Mouse (Mus musculus) kidney, embryonic 14.5 days (tissue): ENCODE data around the gene Nrp1. TPM values are rescaled to one million over a fixed set of nuclear protein-coding genes. Genes with fewer than 3 reads are reported as not detected.

ENCODE experiments used
- ATAC-seq: fragments of 200-750 bp; cut with Nextera tagmentation; 2 replicates; pipeline ENCODE4 v1.8.0; 2017; ENCODE audit warnings: moderate number of reproducible peaks, mild to moderate bottlenecking, moderate TSS enrichment, moderate library complexity; ENCODE audit not compliant: low FRiP score, low TSS enrichment
- H3K27ac ChIP-seq: fragments of 300-500 bp; sonication (generic); 2 replicates; pipeline ENCODE4 v1.5.1; 2014; ENCODE audit warnings: low read depth, mild to moderate bottlenecking, low read length, moderate library complexity, mixed read lengths
- H3K27me3 ChIP-seq: fragments of 300-500 bp; sonication (generic); 2 replicates; pipeline ENCODE4 v1.6.1; 2014; ENCODE audit warnings: mild to moderate bottlenecking, low read length; ENCODE audit not compliant: control insufficient read depth, insufficient read depth
- H3K36me3 ChIP-seq: fragments of 300-500 bp; sonication (generic); 2 replicates; pipeline ENCODE4 v1.6.1; 2014; ENCODE audit warnings: low read length, mixed read lengths; ENCODE audit not compliant: control insufficient read depth, insufficient read depth
- H3K4me1 ChIP-seq: fragments of 300-500 bp; sonication (generic); 2 replicates; pipeline ENCODE4 v1.6.1; 2014; ENCODE audit warnings: low read length, mixed read lengths; ENCODE audit not compliant: control insufficient read depth, insufficient read depth
- H3K4me2 ChIP-seq: fragments of 300-500 bp; sonication (generic); replicated peaks from 2 replicates; pipeline ENCODE4 v1.6.1; 2014; ENCODE audit warnings: low read depth, mild to moderate bottlenecking, low read length
- H3K4me3 ChIP-seq: fragments of 300-500 bp; sonication (generic); 2 replicates; pipeline ENCODE4 v1.5.1; 2014; ENCODE audit warnings: mild to moderate bottlenecking, low read length
- H3K9ac ChIP-seq: fragments of 300-500 bp; sonication (generic); 2 replicates; pipeline ENCODE4 v1.6.1; 2014; ENCODE audit warnings: low read depth, mild to moderate bottlenecking, low read length, moderate library complexity
- H3K9me3 ChIP-seq: fragments of 300-500 bp; sonication (generic); 2 replicates; pipeline ENCODE4 v1.6.1; 2016; ENCODE audit warnings: low read length; ENCODE audit not compliant: control insufficient read depth
- WGBS: fragments of 180-500 bp; shearing (Covaris S2); extraction: QIAGEN DNeasy Blood & Tissue Kit; methylation state at CpG from one replicate; pipeline ENCODE4 v1.1.7; 2014; 5-methylcytosine and 5-hydroxymethylcytosine counted together
- polyA plus RNA-seq: library from polyadenylated mRNA; unstranded; fragments of >200 nt; fragmentation: Nextera tagmentation; extraction: Ambion mirVana; gene quantifications from 2 replicates; pipeline ENCODE4 v1.2.1, GENCODE M21; 2014

The Nrp1 gene
- 77.1 and 113 TPM in 2 replicates for polyA plus RNA-seq

DNA sequence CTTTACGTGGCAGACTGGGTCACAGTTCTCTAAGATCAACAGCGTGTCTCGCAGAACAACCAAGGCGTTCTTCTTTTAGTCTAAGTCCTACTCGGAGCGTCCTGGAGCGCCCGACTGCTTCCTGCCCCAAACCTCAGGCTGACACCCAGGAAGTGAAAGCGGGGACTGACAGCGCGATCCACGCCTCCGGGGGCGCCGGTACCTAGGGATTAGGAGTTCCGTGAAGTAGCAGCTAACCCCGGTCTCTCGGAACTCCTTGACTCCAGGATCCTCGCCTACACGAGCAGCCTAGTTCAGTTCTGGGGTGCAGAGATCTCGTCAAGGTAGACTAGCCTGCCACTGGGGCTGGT, at the start of gene Nrp1:
TSS of gene Nrp1 (plus strand) at position 199 of the 350 bp plus-strand sequence.
- no peaks in the 10 kb centered on the region for H3K36me3 ChIP-seq
- peak within 1 kb of the TSS; percentile 89 for H3K4me3 ChIP-seq
- no peaks in the 10 kb centered on the region for H3K27me3 ChIP-seq
- no peaks in the 10 kb centered on the region for H3K9me3 ChIP-seq
- peak; percentile 2; the same call in 1 of the 2 replicates for ATAC-seq
- H3K4me2 ChIP-seq, result peak within 1 kb of the TSS; percentile 98
- H3K27ac ChIP-seq, result peak within 1 kb of the TSS; percentile 97
- peaks cover 15% of the 10 kb centered on the region for H3K4me1 ChIP-seq
- under 1% methylated on average over 21 of the region's 21 CpGs for WGBS
- peak within 1 kb of the TSS; percentile 97 for H3K9ac ChIP-seq

DNA sequence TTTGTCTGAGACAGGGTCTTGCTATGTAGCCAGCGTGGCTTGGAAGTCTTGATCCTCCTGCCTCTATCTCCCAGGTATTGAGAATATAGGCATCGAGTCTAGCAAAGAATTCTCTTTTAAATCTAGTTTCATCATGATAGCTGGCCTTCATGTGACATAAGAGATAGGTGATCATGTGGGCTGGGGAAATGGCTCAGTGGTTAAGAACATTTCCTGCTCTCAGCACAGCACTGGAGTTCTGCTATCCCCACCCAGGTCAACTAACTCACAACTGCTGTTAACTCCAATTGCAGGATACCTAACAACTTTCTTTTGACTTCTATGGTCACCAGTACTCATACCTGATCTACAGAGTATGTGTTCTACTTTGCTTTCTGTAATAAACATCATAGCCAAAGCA, 37.6 kb upstream of the Nrp1 start:
- H3K27ac ChIP-seq, result no peak overlapping the region
- no peaks in the 10 kb centered on the region for H3K36me3 ChIP-seq
- H3K4me2 ChIP-seq, result no peak overlapping the region
- 93% methylated on average over 2 of the region's 2 CpGs for WGBS
- H3K9ac ChIP-seq, result no peak overlapping the region
- no peaks in the 10 kb centered on the region for H3K9me3 ChIP-seq
- no peak overlapping the region for H3K4me3 ChIP-seq
- no peaks in the 10 kb centered on the region for H3K27me3 ChIP-seq
- no peaks in the 10 kb centered on the region for H3K4me1 ChIP-seq
- ATAC-seq, result no peak

DNA sequence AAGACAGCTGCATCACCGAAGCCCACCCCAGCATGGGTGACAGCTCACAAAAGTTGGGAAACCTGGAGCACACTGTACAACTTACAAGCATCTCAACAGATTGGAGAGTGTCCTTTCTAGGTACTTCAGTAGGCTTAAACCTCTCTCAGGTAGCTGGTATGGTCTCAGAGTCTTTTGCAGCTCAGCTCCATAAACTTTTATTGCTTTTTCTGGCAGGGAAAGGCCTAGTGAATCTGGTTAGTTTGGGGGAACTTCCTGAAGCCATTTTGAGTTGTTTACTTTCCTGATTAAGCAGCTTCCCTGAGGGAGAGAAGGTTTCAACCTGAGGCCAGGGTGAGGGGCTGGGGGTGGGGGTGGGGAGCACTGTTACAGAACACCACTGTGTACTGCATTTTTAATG, 31.1 kb upstream of the Nrp1 start:
- Histone ChIP-seq H3K4me2 (no peak overlapping the region), H3K27me3 (no peaks in the 10 kb centered on the region), H3K27ac (no peak overlapping the region), H3K4me3 (no peak overlapping the region), H3K9me3 (no peaks in the 10 kb centered on the region), H3K9ac (no peak overlapping the region), H3K4me1 (0 out of 2 replicates have a peak, but pooled peaks cover 4% of the 10 kb centered on the region), H3K36me3 (no peaks in the 10 kb centered on the region)
- WGBS, result 78% methylated on average over 1 of the region's 1 CpGs
- ATAC-seq, result peak; percentile 46; the same call in 1 of the 2 replicates

GRCm38 (mm10) chr8:128327922-128328321, 30.5 kb upstream of the Nrp1 start:
- H3K9ac ChIP-seq, result no peak overlapping the region
- 12% methylated on average over 2 of the region's 2 CpGs for WGBS
- H3K4me3 ChIP-seq, result no peak overlapping the region
- H3K27me3 ChIP-seq, result no peaks in the 10 kb centered on the region
- peak; percentile 76; the same call in 1 of the 2 replicates for ATAC-seq
- no peaks in the 10 kb centered on the region for H3K36me3 ChIP-seq
- H3K27ac ChIP-seq, result no peak overlapping the region
- H3K4me2 ChIP-seq, result no peak overlapping the region
- H3K4me1 ChIP-seq, result 0 out of 2 replicates have a peak, but pooled peaks cover 4% of the 10 kb centered on the region
- no peaks in the 10 kb centered on the region for H3K9me3 ChIP-seq

DNA sequence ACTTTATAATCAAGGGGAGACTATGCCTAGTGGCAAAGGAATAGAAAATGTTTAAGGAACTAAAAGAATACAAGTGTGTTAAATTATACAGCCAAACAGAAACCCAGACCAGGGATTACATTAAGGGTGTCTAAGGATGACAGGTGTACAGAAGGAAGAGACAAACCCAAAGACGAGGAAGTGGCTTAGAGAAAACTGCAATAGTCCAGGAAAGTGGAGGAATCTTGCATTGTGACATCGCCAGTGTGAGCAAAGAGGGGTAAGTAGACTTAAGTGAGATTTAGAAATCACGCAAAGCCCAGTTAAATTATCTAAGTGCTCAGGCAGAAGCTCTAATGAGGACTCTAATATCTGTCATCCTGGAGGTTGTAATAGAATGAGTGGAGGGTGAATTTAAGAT, 28.9 kb upstream of the Nrp1 start:
- H3K36me3 ChIP-seq, result no peaks in the 10 kb centered on the region
- H3K9me3 ChIP-seq, result no peaks in the 10 kb centered on the region
- H3K9ac ChIP-seq, result no peak overlapping the region
- H3K27ac ChIP-seq, result no peak overlapping the region
- no peak overlapping the region for H3K4me2 ChIP-seq
- ATAC-seq, result no peak
- no peaks in the 10 kb centered on the region for H3K27me3 ChIP-seq
- no peak overlapping the region for H3K4me3 ChIP-seq
- 0 out of 2 replicates have a peak, but pooled peaks cover 4% of the 10 kb centered on the region for H3K4me1 ChIP-seq
- 89% methylated on average over 3 of the region's 3 CpGs for WGBS

DNA sequence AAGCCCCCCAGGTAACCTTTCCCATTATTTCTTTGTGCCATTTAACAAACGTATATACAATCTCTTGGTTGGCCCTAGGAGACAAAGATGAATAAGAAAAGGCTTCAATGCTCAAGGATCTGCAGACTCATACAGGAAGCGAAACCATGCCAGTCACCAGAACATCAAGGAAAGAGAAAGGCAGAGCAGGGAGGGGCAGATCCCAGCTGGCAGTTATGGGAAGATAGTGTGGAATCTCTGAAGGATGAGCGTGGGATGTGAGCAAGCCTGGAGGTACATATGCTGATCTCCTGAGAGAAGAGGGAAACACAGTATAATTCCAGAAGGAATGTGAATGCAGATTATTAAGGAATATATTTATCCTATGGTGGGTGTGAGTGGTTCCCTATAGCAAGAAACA, 22.4 kb upstream of the Nrp1 start:
- no peak for ATAC-seq
- Histone ChIP-seq H3K4me3 (no peak overlapping the region), H3K27me3 (no peaks in the 10 kb centered on the region), H3K9me3 (no peaks in the 10 kb centered on the region), H3K4me2 (no peak overlapping the region), H3K36me3 (no peaks in the 10 kb centered on the region), H3K4me1 (no peaks in the 10 kb centered on the region), H3K27ac (no peak overlapping the region), H3K9ac (no peak overlapping the region)
- WGBS, result 86% methylated on average over 3 of the region's 3 CpGs

DNA sequence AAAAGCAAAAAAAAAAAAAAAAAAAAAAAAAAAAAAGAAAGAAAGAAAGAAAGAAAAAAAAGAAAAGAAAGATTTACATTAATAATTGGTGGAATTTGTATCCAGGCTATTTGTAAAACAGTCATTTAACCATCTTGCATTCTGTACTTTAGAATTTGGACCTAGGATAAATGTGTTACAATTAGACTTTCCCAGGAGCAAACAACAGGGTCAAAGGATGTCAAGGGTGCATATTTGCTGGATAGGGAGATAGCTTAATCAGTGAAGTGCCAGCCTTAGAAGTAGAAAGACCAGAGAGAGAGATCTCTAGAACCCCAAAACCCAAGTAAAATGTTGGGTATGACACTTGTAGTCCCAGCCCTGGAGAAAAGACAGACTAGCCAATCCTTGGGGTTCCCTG, 19.5 kb upstream of the Nrp1 start:
- H3K4me3 ChIP-seq, result no peak overlapping the region
- H3K4me2 ChIP-seq, result no peak overlapping the region
- H3K27ac ChIP-seq, result no peak overlapping the region
- H3K9ac ChIP-seq, result no peak overlapping the region
- no peaks in the 10 kb centered on the region for H3K27me3 ChIP-seq
- no peaks in the 10 kb centered on the region for H3K9me3 ChIP-seq
- no peak for ATAC-seq
- no peaks in the 10 kb centered on the region for H3K4me1 ChIP-seq
- no peaks in the 10 kb centered on the region for H3K36me3 ChIP-seq

GRCm38 (mm10) chr8:128339521-128339920, 18.9 kb upstream of the Nrp1 start:
- ATAC-seq, result no peak
- H3K4me3 ChIP-seq, result no peak overlapping the region

GRCm38 (mm10) chr8:128350405-128350804, 8.0 kb upstream of the Nrp1 start:
- Histone ChIP-seq H3K4me1 (no peaks in the 10 kb centered on the region), H3K4me2 (no peak overlapping the region), H3K36me3 (no peaks in the 10 kb centered on the region), H3K9me3 (no peaks in the 10 kb centered on the region), H3K9ac (no peak overlapping the region), H3K27ac (no peak overlapping the region), H3K4me3 (no peak overlapping the region), H3K27me3 (no peaks in the 10 kb centered on the region)
- no peak for ATAC-seq

More at GRCm38 (mm10) chr8:128339521-128339920, 18.9 kb upstream of the Nrp1 start:
- Histone ChIP-seq H3K27me3 (no peaks in the 10 kb centered on the region), H3K4me2 (no peak overlapping the region), H3K9ac (no peak overlapping the region), H3K27ac (no peak overlapping the region), H3K36me3 (no peaks in the 10 kb centered on the region), H3K9me3 (no peaks in the 10 kb centered on the region), H3K4me1 (no peaks in the 10 kb centered on the region)
- 94% methylated on average over 3 of the region's 3 CpGs for WGBS
